Mouse (Mus musculus): ENCODE measurements around the gene Chmp6.

GRCm38 (mm10) chr11:119950535-119950934 is 37.3 kb downstream of the Chmp6 start:
- TF ChIP-seq CTCF (IDR thresholded peaks at IDR 0.05; ENCODE audit: insufficient read depth, low read length) (no peak), POLR2A (IDR thresholded peaks at IDR 0.05; ENCODE audit: borderline replicate concordance, extremely low read depth, low read depth, low read length) (no peak)
